Mouse (Mus musculus): Measurements from ENCODE around the gene Kctd18.
A peak's percentile ranks its signal among the peaks of the same experiment; 100 is the strongest.

Gene Kctd18

DNA sequence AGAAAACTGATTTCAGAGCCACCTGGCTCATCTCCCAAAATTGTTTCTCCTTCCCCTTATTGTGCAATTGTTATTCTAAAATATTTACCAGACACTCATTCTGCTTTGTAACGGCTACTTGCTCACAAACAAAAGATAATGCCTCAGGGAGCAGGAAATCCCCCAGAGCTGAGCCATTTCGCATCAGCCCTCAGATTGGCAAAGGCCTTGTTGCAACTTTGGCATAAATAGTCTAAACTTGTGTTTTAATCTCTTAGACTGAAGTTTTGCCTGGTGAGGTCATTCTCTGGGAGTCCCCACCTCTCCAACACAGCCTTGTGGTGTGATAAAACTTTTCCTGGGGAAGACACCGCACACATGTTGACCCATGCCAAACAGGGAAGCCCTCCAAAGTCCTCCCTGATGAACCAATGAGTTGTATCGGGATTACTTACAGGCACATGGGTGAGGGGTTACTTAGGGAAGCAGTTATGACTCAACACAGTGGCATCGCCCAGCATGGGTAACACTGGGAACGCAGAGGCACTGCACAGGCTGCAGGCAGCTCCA lies 29.6 kb downstream of the Kctd18 start:
- DNase-seq (ENCODE audit: low spot score) = peak; percentile 5

DNA sequence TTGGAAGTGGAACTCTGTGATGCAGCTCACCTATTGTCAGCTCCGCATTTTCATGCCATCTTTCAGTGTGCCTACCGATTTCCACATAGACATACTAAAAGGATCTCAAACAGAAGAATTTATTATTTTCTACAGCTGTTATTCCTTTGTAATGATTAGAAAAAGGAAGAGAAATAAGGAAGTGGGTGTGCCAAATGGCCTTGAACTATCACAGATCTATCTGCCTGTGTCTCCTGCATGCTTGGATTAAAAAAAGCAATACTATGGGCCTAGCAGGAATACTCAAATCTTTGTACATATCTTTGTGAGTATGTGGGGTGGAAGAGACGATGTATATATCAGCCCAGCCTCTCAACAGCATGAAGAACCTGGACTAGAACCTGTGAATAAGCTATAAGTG lies 41.9 kb downstream of the Kctd18 start:
- DNase-seq (ENCODE audit: low spot score) = no peak

GRCm38 (mm10) chr1:57971588-57971987 lies 47.2 kb downstream of the Kctd18 start:
- no peak for DNase-seq (ENCODE audit: low spot score)

DNA sequence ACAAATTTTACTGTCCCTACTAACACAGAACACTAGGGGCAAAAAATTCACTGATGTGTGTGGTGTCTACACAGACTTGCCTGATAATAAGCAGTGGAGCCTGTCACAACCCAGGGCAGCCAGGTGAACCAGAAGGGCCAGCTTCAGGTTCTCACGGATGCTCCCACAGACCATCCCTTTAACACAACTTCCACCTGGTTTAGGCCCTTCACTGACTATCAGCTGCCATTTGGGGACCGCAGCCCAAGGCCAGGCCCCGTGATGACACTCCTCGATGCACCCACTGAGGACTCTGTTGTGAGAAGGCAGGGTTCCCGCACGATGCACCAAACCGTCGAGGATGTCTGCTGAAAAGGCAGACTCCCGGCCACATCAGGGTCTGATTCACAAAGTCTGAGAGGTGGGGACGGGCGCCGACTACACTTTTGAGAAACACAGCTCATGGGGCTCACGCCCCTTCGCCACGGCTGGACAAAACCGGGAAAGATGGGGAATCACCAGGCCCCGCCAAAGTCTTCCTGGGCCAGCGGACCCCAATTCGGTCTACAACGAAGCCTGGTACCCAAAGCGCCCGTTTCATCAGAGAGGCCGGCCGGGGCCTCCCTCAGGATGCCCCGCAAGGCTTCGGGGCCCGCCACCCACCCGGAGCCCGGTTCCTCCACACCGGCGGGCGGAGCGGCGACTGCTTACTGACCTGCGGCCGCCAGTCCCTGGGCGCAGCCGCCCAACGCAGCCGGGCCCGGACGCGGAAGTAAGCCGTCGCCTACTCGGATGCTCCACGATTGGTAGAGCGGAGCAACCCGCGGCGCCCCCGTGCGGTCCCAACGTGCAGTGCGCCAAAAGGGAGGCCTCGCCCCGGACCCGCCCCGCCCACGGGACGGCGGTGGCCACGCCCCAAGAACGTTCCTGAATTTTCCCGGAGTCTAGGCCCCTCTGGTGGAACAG lies 49.2 kb downstream of the Kctd18 start:
- peak; percentile 97 for DNase-seq (ENCODE audit: low spot score)

- DNase-seq (ENCODE audit: low spot score) = no peak
Measured at GRCm38 (mm10) chr1:57955774-57956173, 63.0 kb downstream of the Kctd18 start.

- DNase-seq (ENCODE audit: low spot score) = no peak
Measured at GRCm38 (mm10) chr1:57954376-57954765, 64.4 kb downstream of the Kctd18 start.

DNA sequence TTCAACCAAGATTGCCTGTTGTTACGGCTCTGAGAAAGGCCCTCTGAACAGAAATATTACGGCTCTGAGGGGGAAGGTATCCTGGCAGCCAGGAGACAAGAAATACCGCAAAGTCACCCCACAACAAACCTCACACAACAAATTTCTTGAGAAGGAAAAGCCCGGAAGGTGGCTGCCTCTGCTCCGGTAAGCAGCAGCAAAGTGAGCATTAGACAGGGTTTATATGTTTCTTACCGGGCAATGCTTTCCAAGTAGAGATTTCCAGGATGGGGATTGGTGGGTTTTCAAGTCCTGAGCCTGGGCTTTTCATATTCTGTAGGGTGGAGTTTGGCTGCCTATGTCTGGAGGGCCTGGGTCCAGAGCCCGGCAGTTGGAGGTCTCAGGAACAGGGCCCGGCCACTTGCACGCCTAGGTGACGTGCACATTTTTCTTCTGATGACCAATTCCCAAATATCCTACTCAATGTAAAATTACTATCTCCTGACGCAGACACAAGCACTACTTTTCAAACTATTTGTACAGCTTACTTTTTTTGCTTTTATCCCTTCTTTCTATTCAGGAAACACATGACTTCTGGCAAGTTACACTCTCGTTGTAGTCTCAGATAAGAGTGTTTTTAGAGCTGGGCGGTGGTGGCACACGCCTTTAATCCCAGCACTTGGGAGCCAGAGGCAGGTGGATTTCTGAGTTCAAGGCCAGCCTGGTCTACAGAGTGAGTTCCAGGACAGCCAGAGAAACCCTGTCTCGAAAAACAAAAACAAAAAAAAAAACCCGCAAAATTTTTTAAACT lies 65.0 kb downstream of the Kctd18 start:
- DNase-seq (ENCODE audit: low spot score) = no peak

- DNase-seq (ENCODE audit: low spot score) = no peak
Measured at GRCm38 (mm10) chr1:57952509-57952908, 66.2 kb downstream of the Kctd18 start.

DNA sequence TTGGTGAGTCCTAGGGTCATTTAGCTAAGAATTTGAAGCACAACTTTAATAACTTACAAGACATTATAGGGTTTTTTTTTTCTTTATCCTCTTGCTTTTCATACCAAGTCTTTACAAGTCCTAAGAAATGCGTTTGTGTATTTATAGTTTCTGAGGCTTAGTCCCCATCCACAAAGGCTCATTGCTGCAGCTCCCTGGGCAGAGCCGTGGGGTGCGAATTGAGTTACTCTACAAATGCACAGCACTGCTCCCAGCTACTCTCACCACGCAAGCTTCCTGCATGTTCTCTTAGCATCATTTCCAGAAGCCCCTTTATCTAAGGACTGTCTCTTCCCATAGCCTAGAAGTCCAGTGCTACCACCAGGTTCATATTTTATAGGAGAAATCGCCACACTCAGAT lies 69.0 kb downstream of the Kctd18 start:
- DNase-seq (ENCODE audit: low spot score) = no peak

DNA sequence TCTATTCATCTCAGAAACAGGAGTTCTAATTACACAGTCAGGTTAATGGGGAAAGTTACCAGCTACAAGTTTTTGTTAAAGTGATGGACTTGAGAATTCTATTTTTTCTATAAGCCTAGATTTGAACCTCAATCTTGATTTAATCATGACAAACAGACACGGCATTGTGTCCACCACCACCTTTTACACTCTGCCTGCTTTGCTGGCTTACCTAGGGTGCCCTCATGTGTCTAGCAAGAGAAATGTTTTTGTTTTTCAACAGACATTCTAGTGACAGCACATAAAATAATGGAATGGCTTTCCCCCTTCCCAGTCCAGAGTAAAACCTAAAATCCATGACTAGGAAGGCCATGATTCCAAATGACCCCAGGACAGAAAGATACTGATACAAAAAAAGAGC lies 69.6 kb downstream of the Kctd18 start:
- DNase-seq (ENCODE audit: low spot score) = no peak

DNA sequence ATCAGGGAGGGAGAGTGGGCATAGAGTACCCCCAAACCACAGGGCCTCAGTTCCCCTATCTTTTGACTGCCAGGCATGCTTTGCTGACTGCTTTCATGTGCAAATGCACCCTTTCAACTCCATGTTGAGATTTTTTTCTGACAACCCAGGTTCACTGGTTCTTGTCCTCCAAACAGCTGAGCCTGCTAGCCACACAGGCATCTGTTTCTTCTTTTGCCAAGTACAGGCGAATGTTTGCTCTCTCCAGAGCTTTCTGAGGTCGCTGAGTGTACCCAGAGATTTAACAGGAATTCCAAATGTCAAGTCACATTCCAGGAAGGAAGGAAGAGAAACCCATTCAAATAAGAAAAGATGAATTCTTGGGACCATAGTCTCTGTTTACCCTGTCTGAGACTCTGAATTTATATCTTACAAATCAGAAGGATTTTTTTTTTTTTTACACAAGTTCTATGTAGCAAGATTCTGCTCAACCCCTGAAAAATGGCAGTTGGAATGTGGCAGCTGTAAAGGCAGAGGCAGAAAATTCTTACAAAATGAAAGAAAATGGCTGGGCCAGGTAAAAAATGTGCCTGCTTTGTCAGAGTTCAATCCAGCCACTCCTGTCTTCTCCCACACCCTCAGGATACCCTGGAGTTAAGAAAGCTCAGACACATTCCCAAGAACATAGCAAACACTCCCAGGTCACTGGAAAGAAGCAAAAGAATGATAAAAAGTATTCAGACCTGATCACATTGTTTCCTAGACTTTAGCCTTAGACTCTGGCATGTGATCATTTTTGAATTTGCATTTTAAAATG lies 71.0 kb downstream of the Kctd18 start:
- DNase-seq (ENCODE audit: low spot score) = no peak

DNA sequence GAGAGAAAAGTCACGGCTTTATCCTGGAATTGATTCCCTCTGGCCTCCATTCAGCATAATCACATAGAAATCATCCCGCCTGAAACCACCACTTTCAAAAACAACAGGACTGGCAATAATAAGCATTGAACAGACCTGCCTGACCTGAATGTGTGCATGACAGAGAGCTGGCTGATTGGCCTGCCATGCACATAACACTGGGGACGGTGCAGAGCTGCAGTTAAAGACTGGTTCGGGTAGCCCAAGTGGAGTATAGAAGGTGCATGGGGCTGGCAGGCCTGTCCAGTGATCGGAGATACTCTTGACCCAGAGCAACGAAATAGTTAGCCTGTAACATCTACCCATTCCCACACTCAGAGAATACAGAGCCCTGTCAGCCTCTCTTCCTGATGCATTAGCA lies 76.5 kb downstream of the Kctd18 start:
- no peak for DNase-seq (ENCODE audit: low spot score)

- DNase-seq (ENCODE audit: low spot score) = no peak
Measured at GRCm38 (mm10) chr1:57941734-57942133, 77.0 kb downstream of the Kctd18 start.

DNA sequence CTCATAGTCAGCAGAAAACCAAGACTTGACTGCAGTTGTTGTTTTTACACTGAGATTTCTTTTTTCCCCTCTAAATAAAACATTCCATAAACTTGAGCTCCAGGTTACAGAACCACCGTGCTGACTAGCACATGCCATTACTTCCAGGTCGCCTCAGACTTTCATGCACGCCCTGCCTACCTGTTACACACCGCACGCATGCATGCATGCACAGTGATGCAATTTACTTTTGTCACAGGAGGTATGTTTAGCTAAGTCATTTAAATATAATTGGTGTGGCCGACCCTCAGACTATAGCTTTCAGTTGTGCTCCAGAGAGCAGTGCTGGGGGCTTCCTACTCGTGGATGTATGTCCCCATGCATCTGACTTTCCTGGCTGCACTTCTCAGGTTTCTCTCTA lies 77.7 kb downstream of the Kctd18 start:
- no peak for DNase-seq (ENCODE audit: low spot score)

GRCm38 (mm10) chr1:57940691-57941090 lies 78.1 kb downstream of the Kctd18 start:
- no peak for DNase-seq (ENCODE audit: low spot score)

DNA sequence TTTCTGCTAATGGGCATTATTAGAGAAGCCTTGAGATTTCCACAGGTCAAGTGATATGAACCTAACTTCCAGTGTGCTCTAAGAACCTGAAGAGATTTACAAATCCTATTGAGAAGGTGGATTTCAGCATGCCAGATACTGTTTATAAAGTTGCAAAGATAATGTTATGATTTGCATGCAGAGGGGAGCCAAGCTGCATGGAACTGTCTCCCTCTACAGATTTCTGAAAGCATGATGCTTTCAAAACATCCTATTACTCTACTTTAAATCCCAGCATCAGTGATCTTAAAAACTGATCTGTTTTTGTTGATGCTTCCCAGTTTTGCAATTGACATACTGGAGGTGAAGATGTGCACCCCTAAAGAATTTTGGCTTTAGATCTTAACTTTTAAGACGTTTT lies 84.5 kb downstream of the Kctd18 start:
- DNase-seq (ENCODE audit: low spot score) = no peak

DNA sequence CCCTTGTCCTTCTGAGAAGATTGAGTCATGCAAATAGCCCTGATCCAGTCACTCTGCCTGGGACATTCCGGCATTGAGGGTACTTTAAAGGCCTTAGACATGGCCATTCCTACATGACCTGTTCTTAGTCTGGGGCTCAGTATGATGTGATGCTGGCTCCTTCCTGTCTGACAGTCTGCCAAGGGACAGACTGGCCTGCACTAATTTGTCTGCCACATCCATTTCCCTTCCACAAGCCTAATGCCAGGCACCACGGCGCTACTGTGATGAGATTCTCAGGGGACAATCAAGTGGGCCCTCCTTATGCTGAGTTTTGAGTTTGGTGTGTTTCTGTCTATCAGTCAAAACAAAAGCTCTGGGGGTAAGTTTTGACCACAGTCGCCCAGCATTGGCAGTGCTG lies 100.2 kb downstream of the Kctd18 start:
- no peak for DNase-seq (ENCODE audit: low spot score)

DNA sequence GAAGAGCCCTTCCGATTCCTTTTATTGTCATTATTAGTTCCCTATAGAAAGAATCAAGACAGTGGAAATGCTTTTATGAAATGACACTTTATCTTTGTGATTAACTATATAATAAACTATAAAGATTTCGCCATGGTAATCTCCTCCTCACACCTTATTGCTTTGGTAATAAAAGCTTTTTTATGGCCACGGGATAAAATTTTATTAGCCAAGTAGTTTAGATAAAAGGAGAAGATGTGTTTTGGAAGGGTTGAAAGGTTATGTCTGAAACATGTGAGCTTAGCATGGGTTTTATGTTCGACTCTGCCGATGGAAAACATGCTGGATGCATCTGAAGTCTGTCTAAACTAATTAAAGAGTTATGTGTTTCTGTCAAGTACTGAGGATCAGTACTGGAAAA lies 101.4 kb downstream of the Kctd18 start:
- no peak for DNase-seq (ENCODE audit: low spot score)

DNA sequence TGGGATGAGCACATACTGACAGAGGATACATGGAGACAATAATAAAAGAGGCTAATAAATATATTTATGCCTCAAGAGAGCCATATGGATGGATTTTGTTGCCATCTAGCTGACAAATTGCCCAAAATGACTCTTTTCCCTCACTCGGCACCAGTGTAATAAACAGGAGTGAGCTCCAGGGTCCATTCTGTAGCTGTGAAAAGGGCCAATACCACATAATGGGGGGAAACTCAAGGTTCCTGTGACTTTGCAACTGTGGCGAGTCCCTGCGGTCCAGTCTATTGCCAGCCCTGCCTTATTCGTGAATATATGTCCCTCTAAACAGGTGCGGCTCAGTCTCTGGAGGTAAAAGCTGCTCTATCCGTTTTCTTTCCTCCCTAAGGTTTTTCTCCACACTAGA lies 107.2 kb downstream of the Kctd18 start:
- no peak for DNase-seq (ENCODE audit: low spot score)

DNA sequence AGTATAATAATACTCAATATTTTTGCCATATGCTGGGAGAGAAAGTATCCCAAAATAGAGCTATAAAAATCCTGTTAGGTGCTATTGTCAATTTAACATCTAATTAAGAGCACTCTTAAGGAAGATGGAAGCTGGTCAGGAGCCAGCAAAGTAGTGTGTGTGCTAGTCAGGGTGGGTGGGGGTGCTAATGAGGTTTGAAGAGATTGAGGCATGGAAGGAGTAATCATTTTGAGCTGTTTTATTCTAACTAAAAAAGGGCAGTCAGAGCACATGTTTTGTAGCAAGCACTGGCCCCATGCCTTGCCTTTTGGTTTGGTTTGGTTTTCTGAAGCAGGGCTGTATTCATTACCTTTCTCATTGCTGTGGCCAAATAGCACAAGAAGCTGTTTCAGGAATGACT lies 112.4 kb downstream of the Kctd18 start:
- no peak for DNase-seq (ENCODE audit: low spot score)

GRCm38 (mm10) chr1:57905912-57906311 lies 112.8 kb downstream of the Kctd18 start:
- DNase-seq (ENCODE audit: low spot score) = no peak

All from urinary bladder, postnatal 25 days (tissue).